Mouse (Mus musculus): ENCODE measurements around the gene Ppp2r1b. TPM values are rescaled to one million over a fixed set of nuclear protein-coding genes. Genes with fewer than 3 reads are reported as not detected.

The Ppp2r1b gene
- polyA plus RNA-seq, 1 experiment from 2014 or later: 58.9 TPM

DNA sequence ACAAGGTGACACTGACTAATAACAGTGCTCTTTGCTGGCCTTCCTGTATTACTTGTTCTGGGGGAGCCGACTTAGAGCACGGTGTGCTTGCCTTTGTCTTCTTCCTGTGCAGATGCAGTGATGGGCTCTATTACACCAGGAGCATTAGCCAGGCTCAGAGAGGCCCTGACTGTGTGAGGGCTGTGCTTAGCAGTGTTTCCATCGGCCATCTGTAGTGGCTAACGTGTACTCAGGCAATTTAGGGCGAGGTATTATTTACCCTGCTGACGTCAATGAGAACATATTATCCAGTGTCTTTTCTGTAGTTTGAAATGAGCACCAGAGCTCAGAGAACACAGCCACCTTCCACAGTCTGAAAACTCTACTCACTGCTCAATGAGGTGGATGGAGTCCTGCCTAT is 44.1 kb downstream of the Ppp2r1b start:
- no peaks in the 10 kb centered on the region for H3K9me3 ChIP-seq (replicated peaks)
- no peak for ATAC-seq (ENCODE audit: insufficient number of reproducible peaks, low FRiP score, low TSS enrichment, low read depth)
- H3K4me2 ChIP-seq (replicated peaks): no peak overlapping the region
- H3K27me3 ChIP-seq: no peaks in the 10 kb centered on the region
- WGBS: 48% methylated on average over 6 of the region's 6 CpGs
- no peak overlapping the region for H3K9ac ChIP-seq
- H3K27ac ChIP-seq (replicated peaks): no peak overlapping the region
- peaks cover 25% of the 10 kb centered on the region for H3K4me1 ChIP-seq
- 0 out of 2 replicates have a peak, but pooled peaks cover 5% of the 10 kb centered on the region for H3K36me3 ChIP-seq
- H3K4me3 ChIP-seq (replicated peaks): no peak overlapping the region

DNA sequence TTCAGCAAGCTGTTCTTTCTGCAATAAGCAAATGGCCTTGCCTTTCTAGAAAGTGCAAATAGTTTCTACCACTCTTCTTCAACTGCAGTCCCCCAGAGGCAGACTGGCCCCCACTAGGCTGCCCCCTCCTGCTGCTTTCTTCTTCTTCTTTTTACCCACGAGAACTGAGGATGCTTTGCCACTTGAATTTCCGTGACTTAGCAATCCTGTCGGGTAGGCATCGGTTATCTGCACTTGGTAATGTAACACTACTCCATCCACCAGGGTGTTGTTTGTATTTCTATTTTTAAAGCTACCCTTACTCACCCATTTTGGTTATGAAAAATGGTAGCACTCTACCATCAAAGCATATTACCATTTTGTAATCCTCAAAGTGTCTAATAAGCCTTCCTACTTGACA is 44.9 kb downstream of the Ppp2r1b start:
- Histone ChIP-seq H3K9ac (no peak overlapping the region), H3K4me3 (replicated peaks) (no peak overlapping the region), H3K4me1 (peaks cover 18% of the 10 kb centered on the region), H3K27me3 (no peaks in the 10 kb centered on the region), H3K27ac (replicated peaks) (no peak overlapping the region), H3K9me3 (replicated peaks) (no peaks in the 10 kb centered on the region), H3K4me2 (replicated peaks) (no peak overlapping the region), H3K36me3 (peaks cover 6% of the 10 kb centered on the region; the same call in 1 of the 2 replicates)
- 73% methylated on average over 4 of the region's 4 CpGs for WGBS
- ATAC-seq (ENCODE audit: insufficient number of reproducible peaks, low FRiP score, low TSS enrichment, low read depth): no peak

DNA sequence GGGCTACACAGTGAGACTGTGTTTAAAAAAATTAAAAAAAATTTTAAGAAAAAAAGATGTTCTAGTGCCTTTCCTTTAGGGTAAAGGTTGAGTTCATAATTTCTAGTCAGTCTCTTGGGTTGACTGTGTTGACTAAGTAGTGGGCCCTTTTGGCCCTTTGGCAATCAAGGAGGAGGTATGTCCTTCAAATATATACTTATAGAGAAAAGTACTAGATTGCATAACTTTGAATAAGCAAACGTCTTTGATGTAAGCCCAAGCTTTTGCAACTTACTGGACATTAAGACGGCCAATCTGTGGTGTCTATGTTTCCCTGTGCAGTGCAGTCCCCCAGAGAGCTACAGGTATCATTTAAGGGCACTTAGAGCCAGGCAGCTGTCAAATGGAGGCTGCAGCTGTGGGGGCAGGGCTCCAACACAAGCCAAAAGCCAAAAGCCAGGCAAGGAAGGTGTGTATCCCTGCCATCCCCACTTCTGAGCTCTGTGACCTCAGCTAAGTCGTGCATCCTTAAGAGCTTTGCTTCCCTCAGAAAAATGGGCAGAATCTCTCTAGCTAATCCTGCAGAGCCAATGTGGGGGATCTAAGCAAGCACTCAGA is 45.5 kb downstream of the Ppp2r1b start:
- Histone ChIP-seq H3K36me3 (peaks cover 12% of the 10 kb centered on the region), H3K4me1 (peaks cover 11% of the 10 kb centered on the region), H3K4me2 (replicated peaks) (no peak overlapping the region), H3K27ac (replicated peaks) (no peak overlapping the region), H3K27me3 (no peaks in the 10 kb centered on the region), H3K9me3 (replicated peaks) (no peaks in the 10 kb centered on the region), H3K4me3 (replicated peaks) (no peak overlapping the region), H3K9ac (no peak overlapping the region)
- ATAC-seq (ENCODE audit: insufficient number of reproducible peaks, low FRiP score, low TSS enrichment, low read depth): no peak
- 73% methylated on average over 3 of the region's 3 CpGs for WGBS

DNA sequence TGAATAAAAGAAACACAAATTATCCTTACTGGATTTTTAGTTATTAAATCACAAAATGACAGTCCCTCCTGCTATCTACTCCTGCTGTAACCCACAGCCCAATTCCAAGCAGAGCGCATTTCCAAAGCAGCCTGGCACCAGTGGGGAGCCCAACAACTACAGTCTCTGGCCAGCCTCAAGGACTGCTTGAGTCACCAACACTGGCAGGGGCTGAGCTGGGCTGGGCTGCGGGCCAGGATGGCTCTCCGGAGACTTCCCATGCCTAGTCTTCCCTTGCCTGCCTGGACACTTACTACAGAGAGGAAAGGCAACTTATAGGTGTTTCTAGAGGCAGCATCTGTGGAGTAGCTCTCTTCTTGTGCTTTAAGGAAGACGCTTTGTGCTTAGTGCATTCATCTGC is 48.6 kb downstream of the Ppp2r1b start:
- H3K9me3 ChIP-seq (replicated peaks): no peaks in the 10 kb centered on the region
- peaks cover 38% of the 10 kb centered on the region for H3K36me3 ChIP-seq
- no peak for ATAC-seq (ENCODE audit: insufficient number of reproducible peaks, low FRiP score, low TSS enrichment, low read depth)
- H3K4me1 ChIP-seq: peaks cover 6% of the 10 kb centered on the region; the same call in 1 of the 2 replicates
- no peak overlapping the region for H3K4me3 ChIP-seq (replicated peaks)
- H3K27ac ChIP-seq (replicated peaks): no peak overlapping the region
- no peak overlapping the region for H3K9ac ChIP-seq
- 84% methylated on average over 4 of the region's 4 CpGs for WGBS
- no peaks in the 10 kb centered on the region for H3K27me3 ChIP-seq
- H3K4me2 ChIP-seq (replicated peaks): no peak overlapping the region

DNA sequence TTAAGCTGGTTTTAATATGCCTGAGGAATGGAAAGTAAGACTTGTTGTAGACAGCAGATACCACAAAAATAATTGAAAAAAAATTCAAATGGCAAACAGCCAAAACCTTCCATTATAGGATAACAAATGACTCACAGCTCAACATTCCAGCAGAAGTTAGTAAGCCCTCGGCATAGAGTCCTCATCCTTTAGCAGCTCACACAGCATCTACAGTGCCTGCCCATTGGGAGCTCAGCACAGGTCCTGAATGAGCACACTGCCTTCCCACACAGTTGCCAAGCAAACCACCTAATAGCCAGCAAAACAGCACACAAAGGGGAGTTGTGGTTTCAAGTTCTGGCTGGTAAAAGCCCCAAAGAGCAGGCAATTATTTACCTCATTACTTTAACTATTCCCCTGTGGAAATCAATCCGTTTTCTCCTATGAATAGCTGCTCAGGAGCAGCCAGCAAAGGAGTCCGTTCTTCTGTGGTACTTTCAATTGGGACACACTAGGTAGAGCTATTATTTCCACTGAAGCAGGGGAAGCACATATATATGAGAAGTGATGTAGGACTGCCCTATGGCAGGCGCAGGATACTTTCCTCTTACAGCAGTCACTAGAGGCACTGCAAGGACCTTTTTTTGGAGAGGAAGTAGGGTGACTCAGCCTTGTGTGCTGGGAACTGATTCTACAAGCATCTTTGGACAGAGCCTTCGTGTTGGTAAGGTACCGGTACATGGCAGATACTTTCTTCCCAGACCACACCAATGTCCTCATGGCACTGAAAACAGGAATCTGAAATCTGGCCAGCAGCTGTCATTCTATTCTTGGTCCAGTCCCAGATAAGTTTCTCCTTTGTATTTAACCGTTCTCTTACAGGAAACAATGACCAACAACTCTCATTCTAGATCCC is 55.2 kb downstream of the Ppp2r1b start:
- H3K27me3 ChIP-seq: no peaks in the 10 kb centered on the region
- WGBS: 47% methylated on average over 7 of the region's 7 CpGs
- H3K27ac ChIP-seq (replicated peaks): peak overlapping the region; percentile 58
- no peak overlapping the region for H3K9ac ChIP-seq
- H3K9me3 ChIP-seq (replicated peaks): no peaks in the 10 kb centered on the region
- ATAC-seq (ENCODE audit: insufficient number of reproducible peaks, low FRiP score, low TSS enrichment, low read depth): peak; percentile 83; the same call in 1 of the 2 replicates
- peaks cover 15% of the 10 kb centered on the region for H3K4me1 ChIP-seq
- no peak overlapping the region for H3K4me2 ChIP-seq (replicated peaks)
- H3K36me3 ChIP-seq: peaks cover 33% of the 10 kb centered on the region
- no peak overlapping the region for H3K4me3 ChIP-seq (replicated peaks)

DNA sequence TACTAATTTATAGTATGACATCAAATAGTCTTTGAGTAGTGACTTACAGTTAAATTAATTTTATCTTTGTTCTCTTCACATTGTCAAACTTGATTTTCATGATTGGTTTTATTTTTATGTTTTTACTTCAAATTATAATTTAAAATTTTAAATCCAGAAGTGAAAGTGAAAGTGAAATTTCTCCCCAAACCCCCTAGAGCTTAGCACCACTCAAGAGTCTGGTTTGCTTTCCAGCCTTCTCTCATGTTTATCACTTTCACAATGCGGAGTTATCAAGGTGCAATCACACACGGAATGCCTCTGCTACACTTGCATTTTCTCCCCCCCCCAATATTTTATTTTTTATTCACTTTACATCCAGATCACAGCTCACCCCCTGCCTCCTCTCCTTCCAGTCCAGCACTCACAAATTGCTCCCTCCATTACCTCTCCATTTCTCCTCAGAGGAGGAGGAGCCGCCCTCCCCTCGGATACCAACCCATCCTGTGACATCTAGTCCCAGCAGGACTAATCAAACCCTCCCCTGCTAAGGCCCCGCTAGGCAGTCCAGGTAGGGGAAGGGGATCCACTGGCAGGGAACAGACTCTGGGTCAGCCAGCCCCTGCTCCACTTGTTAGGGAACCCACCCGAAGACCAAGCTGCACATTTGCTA is 59.2 kb downstream of the Ppp2r1b start:
- Histone ChIP-seq H3K9ac (no peak overlapping the region), H3K4me3 (replicated peaks) (no peak overlapping the region), H3K4me1 (peaks cover 12% of the 10 kb centered on the region), H3K9me3 (replicated peaks) (no peaks in the 10 kb centered on the region), H3K27me3 (no peaks in the 10 kb centered on the region), H3K27ac (replicated peaks) (no peak overlapping the region), H3K36me3 (peaks cover 6% of the 10 kb centered on the region; the same call in 1 of the 2 replicates), H3K4me2 (replicated peaks) (no peak overlapping the region)
- ATAC-seq (ENCODE audit: insufficient number of reproducible peaks, low FRiP score, low TSS enrichment, low read depth): no peak
- WGBS: 76% methylated on average over 6 of the region's 6 CpGs

DNA sequence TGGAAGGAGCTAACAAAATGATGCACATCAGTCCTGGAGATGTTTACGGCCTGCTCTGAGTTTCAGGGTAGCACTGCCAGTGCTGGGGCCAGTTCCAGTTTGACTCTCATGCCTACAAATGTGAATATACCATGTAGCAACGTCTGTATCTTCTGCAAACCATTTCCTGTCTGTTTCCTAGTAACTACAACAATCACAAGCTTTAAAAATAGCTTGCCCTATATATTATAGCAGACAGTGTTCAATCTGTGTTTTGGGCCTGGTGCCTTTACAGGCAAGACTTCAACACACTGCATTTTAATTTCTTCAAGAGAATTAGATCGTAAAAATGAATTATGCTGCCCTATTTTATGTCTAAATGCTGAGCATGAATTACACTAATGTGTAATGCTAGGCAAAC is 60.2 kb downstream of the Ppp2r1b start:
- Histone ChIP-seq H3K9ac (no peak overlapping the region), H3K27ac (replicated peaks) (no peak overlapping the region), H3K36me3 (peaks cover 6% of the 10 kb centered on the region; the same call in 1 of the 2 replicates), H3K27me3 (no peaks in the 10 kb centered on the region), H3K4me1 (peaks cover 5% of the 10 kb centered on the region), H3K4me3 (replicated peaks) (no peak overlapping the region), H3K9me3 (replicated peaks) (no peaks in the 10 kb centered on the region), H3K4me2 (replicated peaks) (no peak overlapping the region)
- WGBS: 73% methylated on average over 3 of the region's 3 CpGs
- no peak for ATAC-seq (ENCODE audit: insufficient number of reproducible peaks, low FRiP score, low TSS enrichment, low read depth)

DNA sequence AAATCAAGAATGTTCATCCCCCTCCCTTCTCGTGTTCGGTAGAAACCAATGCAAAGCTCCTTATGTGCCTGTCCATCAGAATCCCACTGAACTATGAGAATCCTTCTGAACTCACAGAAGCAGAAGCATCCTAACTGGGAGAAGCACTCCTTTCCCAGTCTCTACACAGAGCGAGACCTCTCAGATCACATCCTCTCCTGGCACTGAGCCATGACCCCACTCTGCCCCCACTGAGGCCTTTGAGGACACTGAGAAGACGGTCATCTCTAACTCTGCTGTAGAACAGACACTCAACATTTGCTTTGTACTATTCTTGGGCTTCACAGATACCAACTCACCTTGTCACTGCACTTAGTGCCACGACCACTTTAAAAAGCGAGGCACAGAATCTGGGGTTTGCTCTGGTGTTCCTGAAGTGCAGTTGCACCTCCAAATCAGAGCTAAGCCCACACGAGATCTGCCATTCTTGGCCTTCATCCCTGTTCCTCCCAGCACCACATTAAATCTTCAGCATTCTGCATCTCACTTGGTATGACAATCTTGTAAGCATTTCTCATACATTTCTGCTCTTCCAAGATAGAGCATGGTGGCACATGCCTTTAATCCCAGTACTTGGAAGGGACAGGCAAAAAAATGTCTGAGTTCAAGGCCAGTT is 66.9 kb downstream of the Ppp2r1b start:
- H3K9ac ChIP-seq: no peak overlapping the region
- no peak overlapping the region for H3K27ac ChIP-seq (replicated peaks)
- H3K4me2 ChIP-seq (replicated peaks): no peak overlapping the region
- peaks cover 22% of the 10 kb centered on the region for H3K36me3 ChIP-seq
- H3K4me1 ChIP-seq: no peaks in the 10 kb centered on the region
- H3K27me3 ChIP-seq: no peaks in the 10 kb centered on the region
- H3K9me3 ChIP-seq (replicated peaks): no peaks in the 10 kb centered on the region
- WGBS: 83% methylated on average over 7 of the region's 7 CpGs
- ATAC-seq (ENCODE audit: insufficient number of reproducible peaks, low FRiP score, low TSS enrichment, low read depth): no peak
- no peak overlapping the region for H3K4me3 ChIP-seq (replicated peaks)

DNA sequence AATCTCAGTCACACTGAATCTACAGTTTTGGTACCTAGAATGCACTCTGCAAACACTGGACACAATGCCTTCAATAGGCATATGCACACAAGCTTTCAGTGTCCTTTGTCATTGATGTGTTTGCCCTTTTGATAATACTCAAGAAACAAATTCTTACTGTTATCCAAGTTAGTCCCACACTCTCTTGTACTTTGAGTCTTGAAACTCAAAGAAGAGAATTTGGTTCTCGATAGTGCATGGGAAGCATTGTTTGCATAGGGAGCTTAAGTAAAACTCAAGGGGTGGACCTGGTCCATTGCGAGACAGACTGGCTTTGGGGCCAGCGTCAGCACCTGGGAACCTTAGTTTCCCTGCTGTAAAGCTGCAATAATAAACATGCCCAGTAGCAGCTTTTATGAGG is 73.0 kb downstream of the Ppp2r1b start:
- 82% methylated on average over 3 of the region's 3 CpGs for WGBS

DNA sequence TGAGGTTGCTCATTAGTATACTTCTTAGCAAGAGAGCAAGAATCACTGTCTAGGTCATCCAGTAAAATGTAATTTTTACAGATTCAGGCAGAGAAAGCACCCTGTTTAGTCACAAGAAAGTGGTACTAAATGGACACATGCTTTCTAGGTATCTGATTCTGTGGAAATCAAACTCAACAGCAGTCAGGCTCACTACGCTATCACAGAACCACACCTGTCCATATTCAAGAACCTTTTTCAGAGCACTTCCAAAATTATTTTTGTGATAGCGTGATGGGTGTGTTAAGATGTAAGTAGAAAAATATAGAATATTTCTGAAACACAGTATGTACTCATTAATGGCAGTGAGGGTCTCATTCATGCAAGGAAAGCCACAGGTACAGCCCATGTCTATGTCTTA is 74.5 kb downstream of the Ppp2r1b start:
- no peak overlapping the region for H3K27ac ChIP-seq (replicated peaks)
- H3K36me3 ChIP-seq: peaks cover 6% of the 10 kb centered on the region
- H3K27me3 ChIP-seq: no peaks in the 10 kb centered on the region
- ATAC-seq (ENCODE audit: insufficient number of reproducible peaks, low FRiP score, low TSS enrichment, low read depth): no peak
- H3K4me1 ChIP-seq: no peaks in the 10 kb centered on the region
- 96% methylated on average over 2 of the region's 2 CpGs for WGBS
- H3K9me3 ChIP-seq (replicated peaks): no peaks in the 10 kb centered on the region
- H3K4me2 ChIP-seq (replicated peaks): no peak overlapping the region
- no peak overlapping the region for H3K4me3 ChIP-seq (replicated peaks)
- no peak overlapping the region for H3K9ac ChIP-seq

More for the DNA sequence above, 73.0 kb downstream of the Ppp2r1b start:
- Histone ChIP-seq H3K9ac (no peak overlapping the region), H3K4me3 (replicated peaks) (no peak overlapping the region), H3K27ac (replicated peaks) (no peak overlapping the region), H3K36me3 (peaks cover 8% of the 10 kb centered on the region), H3K9me3 (replicated peaks) (no peaks in the 10 kb centered on the region), H3K27me3 (no peaks in the 10 kb centered on the region), H3K4me1 (no peaks in the 10 kb centered on the region), H3K4me2 (replicated peaks) (no peak overlapping the region)
- no peak for ATAC-seq (ENCODE audit: insufficient number of reproducible peaks, low FRiP score, low TSS enrichment, low read depth)

All from embryonic facial prominence, embryonic 15.5 days (tissue).